Mouse (Mus musculus) lung, postnatal 0 days (tissue): ENCODE data around the gene Entpd1. TPM values are rescaled to one million over a fixed set of nuclear protein-coding genes. Genes with fewer than 3 reads are reported as not detected.

Experiments
- ATAC-seq: fragments of 200-750 bp; cut with Nextera tagmentation; 2 replicates; pipeline ENCODE4 v1.8.0; 2017; ENCODE audit warnings: moderate library complexity
- DNase-seq: peaks from one replicate; pipeline ENCODE4 v3.0.0-alpha.2; 2016; ENCODE audit warnings: low spot score
- H3K27ac ChIP-seq: fragments of 300-500 bp; sonication (generic); 2 replicates; pipeline ENCODE4 v1.5.1; 2014; ENCODE audit warnings: antibody characterized with exemption, mild to moderate bottlenecking, low read length, mixed read lengths
- H3K27me3 ChIP-seq: fragments of 300-500 bp; sonication (generic); replicated peaks from 2 replicates; pipeline ENCODE4 v1.6.1; 2014; ENCODE audit warnings: low read length, mixed read lengths; ENCODE audit not compliant: insufficient read depth
- H3K36me3 ChIP-seq: fragments of 300-500 bp; sonication (generic); 2 replicates; pipeline ENCODE4 v1.6.1; 2014; ENCODE audit warnings: low read length, mixed read lengths; ENCODE audit not compliant: insufficient read depth
- H3K4me1 ChIP-seq: fragments of 300-500 bp; sonication (generic); 2 replicates; pipeline ENCODE4 v1.6.1; 2014; ENCODE audit warnings: antibody characterized with exemption, low read depth, low read length, mixed read lengths; ENCODE audit not compliant: insufficient read depth
- H3K4me2 ChIP-seq: fragments of 300-500 bp; sonication (generic); replicated peaks from 2 replicates; pipeline ENCODE4 v1.6.1; 2014; ENCODE audit warnings: low read depth, mild to moderate bottlenecking, low read length, moderate library complexity, mixed read lengths
- H3K4me3 ChIP-seq: fragments of 300-500 bp; sonication (generic); 2 replicates; pipeline ENCODE4 v1.5.1; 2014; ENCODE audit warnings: low read depth, low read length
- H3K9ac ChIP-seq: fragments of 300-500 bp; sonication (generic); replicated peaks from 2 replicates; pipeline ENCODE4 v1.6.1; 2014; ENCODE audit warnings: low read depth, mild to moderate bottlenecking
- H3K9me3 ChIP-seq: fragments of 300-500 bp; sonication (generic); 2 replicates; pipeline ENCODE4 v1.6.1; 2016; ENCODE audit warnings: low read length, mixed read lengths
- CTCF ChIP-seq: IDR thresholded peaks from 2 replicates; pipeline ENCODE4 v1.5.1; 2016; ENCODE audit warnings: antibody characterized with exemption, mild to moderate bottlenecking
- EP300 ChIP-seq: IDR thresholded peaks from 2 replicates; pipeline ENCODE4 v1.6.1; 2016; ENCODE audit warnings: antibody characterized with exemption, mild to moderate bottlenecking, control low read depth
- WGBS: fragments of 180-500 bp; shearing (Covaris S2); extraction: QIAGEN DNeasy Blood & Tissue Kit; methylation state at CpG from one replicate; pipeline ENCODE4 v1.1.7; 2014; 5-methylcytosine and 5-hydroxymethylcytosine counted together
- polyA plus RNA-seq: library from polyadenylated mRNA; unstranded; fragments of >200 nt; fragmentation: Nextera tagmentation; extraction: Ambion mirVana; gene quantifications from 2 replicates; pipeline ENCODE4 v1.2.1, GENCODE M21; 2015

Gene Entpd1
- polyA plus RNA-seq, 1 experiment from 2014 or later = 32.2 TPM

- no peaks in the 10 kb centered on the region for H3K27me3 ChIP-seq
- no peak for TF ChIP-seq CTCF
- TF ChIP-seq EP300 = peak; percentile 97
- H3K4me3 ChIP-seq = no peak overlapping the region
- no peaks in the 10 kb centered on the region for H3K9me3 ChIP-seq
- ATAC-seq (peak; percentile 88), DNase-seq (peak; percentile 70)
- H3K4me1 ChIP-seq = no peaks in the 10 kb centered on the region
- H3K27ac ChIP-seq = peak overlapping the region; percentile 48; the same call in 1 of the 2 replicates
- no peaks in the 10 kb centered on the region for H3K36me3 ChIP-seq
- no peak overlapping the region for H3K9ac ChIP-seq
- H3K4me2 ChIP-seq = no peak overlapping the region
- 43% methylated on average over 13 of the region's 13 CpGs for WGBS
Observed at GRCm38 (mm10) chr19:40698103-40698853, 86.1 kb downstream of the Entpd1 start.

- no peaks in the 10 kb centered on the region for H3K27me3 ChIP-seq
- WGBS = 77% methylated on average over 5 of the region's 5 CpGs
- H3K4me1 ChIP-seq = no peaks in the 10 kb centered on the region
- H3K36me3 ChIP-seq = no peaks in the 10 kb centered on the region
- H3K9me3 ChIP-seq = no peaks in the 10 kb centered on the region
- ATAC-seq (no peak), DNase-seq (no peak)
- H3K4me3 ChIP-seq = no peak overlapping the region
- no peak overlapping the region for H3K4me2 ChIP-seq
- no peak overlapping the region for H3K27ac ChIP-seq
- H3K9ac ChIP-seq = no peak overlapping the region
- TF ChIP-seq CTCF = no peak
- no peak for TF ChIP-seq EP300
Observed at GRCm38 (mm10) chr19:40699816-40700215, 87.7 kb downstream of the Entpd1 start.

DNA sequence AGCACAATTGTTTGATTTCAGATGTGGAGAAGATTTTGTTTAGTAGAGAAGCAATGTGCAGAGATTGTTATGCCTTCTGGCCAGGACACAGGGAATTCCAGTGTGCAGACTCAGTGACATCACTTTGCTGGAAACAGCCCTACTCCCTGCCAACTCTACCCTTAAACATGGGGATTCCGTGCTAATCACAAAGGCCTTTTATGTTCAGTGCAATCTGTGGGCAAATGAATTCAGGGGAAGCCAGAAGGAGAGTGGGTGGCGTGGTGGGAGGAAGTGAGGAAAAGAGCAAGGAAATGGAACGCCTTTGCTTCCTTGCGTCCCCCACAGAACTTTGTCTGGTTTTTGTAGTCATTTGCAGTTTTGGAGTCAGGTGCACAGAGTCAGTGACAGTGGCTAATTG lies 90.2 kb downstream of the Entpd1 start:
- DNase-seq = peak; percentile 24
- TF ChIP-seq CTCF (no peak), EP300 (no peak)
- H3K27ac ChIP-seq = no peak overlapping the region
- H3K9me3 ChIP-seq = no peaks in the 10 kb centered on the region
- H3K4me2 ChIP-seq = no peak overlapping the region
- H3K36me3 ChIP-seq = no peaks in the 10 kb centered on the region
- H3K4me1 ChIP-seq = no peaks in the 10 kb centered on the region
- H3K9ac ChIP-seq = no peak overlapping the region
- H3K27me3 ChIP-seq = no peaks in the 10 kb centered on the region
- ATAC-seq = peak; percentile 21; the same call in 1 of the 2 replicates
- WGBS = 43% methylated on average over 4 of the region's 4 CpGs
- H3K4me3 ChIP-seq = no peak overlapping the region

DNA sequence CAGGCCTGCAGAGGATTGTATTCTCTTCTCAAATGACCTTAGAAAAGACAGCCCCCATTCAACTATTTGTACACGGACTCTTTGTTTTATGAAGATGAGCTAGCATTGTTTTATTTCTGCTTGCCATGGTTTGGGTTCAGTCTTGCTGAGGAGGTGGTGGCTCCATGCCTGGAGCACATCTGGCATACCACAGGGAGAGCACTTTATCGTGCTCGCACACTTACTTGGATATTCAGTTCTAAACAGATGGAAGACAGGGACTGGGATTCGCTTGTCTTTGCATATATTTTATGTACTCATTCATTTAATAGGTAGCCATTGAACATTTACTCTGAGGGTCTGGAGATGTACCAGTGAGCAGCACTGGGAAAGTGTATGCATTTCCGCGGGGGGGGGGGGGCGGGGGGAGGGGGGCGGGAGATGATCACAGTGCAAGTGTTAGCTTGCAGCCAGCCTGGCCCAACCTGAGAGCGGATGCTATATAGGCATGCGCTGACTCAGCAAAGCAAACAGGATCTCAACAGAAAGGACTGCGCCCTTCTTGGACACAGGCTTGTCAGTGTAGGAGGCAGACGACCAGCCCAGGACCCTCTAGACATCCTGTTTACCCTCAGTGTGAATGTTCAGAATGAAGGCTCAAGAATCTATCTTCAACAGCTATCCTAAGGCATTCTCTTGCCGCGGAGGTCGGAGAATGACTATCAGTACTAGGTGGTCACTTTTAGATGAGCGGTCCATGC lies 100.9 kb downstream of the Entpd1 start:
- DNase-seq (no peak), ATAC-seq (no peak)
- WGBS = 74% methylated on average over 14 of the region's 16 CpGs
- H3K9me3 ChIP-seq = no peaks in the 10 kb centered on the region
- H3K4me3 ChIP-seq = no peak overlapping the region
- H3K27ac ChIP-seq = no peak overlapping the region
- H3K4me1 ChIP-seq = no peaks in the 10 kb centered on the region
- no peaks in the 10 kb centered on the region for H3K36me3 ChIP-seq
- no peaks in the 10 kb centered on the region for H3K27me3 ChIP-seq
- TF ChIP-seq CTCF = no peak
- no peak for TF ChIP-seq EP300
- no peak overlapping the region for H3K4me2 ChIP-seq
- no peak overlapping the region for H3K9ac ChIP-seq

GRCm38 (mm10) chr19:40714700-40715099 lies 102.5 kb downstream of the Entpd1 start:
- Histone ChIP-seq H3K9ac (no peak overlapping the region), H3K4me2 (no peak overlapping the region), H3K36me3 (no peaks in the 10 kb centered on the region), H3K27ac (no peak overlapping the region), H3K9me3 (no peaks in the 10 kb centered on the region), H3K4me1 (no peaks in the 10 kb centered on the region), H3K4me3 (no peak overlapping the region), H3K27me3 (no peaks in the 10 kb centered on the region)
- DNase-seq (no peak), ATAC-seq (no peak)
- whole genome bisulfite sequencing = 46% methylated on average over 5 of the region's 5 CpGs
- TF ChIP-seq EP300 (no peak), CTCF (no peak)

GRCm38 (mm10) chr19:40716981-40717380 lies 104.8 kb downstream of the Entpd1 start:
- DNase-seq (no peak), ATAC-seq (no peak)
- TF ChIP-seq EP300 (no peak), CTCF (no peak)
- Histone ChIP-seq H3K4me1 (no peaks in the 10 kb centered on the region), H3K36me3 (no peaks in the 10 kb centered on the region), H3K9me3 (no peaks in the 10 kb centered on the region), H3K4me2 (no peak overlapping the region), H3K4me3 (no peak overlapping the region), H3K27ac (no peak overlapping the region), H3K27me3 (no peaks in the 10 kb centered on the region), H3K9ac (no peak overlapping the region)
- WGBS = 54% methylated on average over 6 of the region's 6 CpGs
